Mouse (Mus musculus): ENCODE results near the gene Taok2.

- TF ChIP-seq CTCF (IDR thresholded peaks at IDR 0.05; ENCODE audit: low read depth), result no peak
- TF ChIP-seq EP300 (optimal IDR thresholded peaks at IDR 0.05), result no peak
Observed at GRCm38 (mm10) chr7:126851192-126851591, 33.3 kb downstream of the Taok2 start.
